Mouse (Mus musculus): Measurements from ENCODE around the gene Coro7. TPM values are rescaled to one million over a fixed set of nuclear protein-coding genes. Genes with fewer than 3 reads are reported as not detected.

Gene Coro7
- polyA plus RNA-seq, 1 experiment from 2014 or later = 27.2 TPM

GRCm38 (mm10) chr16:4616829-4617228 is 62.7 kb downstream of the Coro7 start:
- no peak for ATAC-seq (ENCODE audit: low FRiP score)
- no peaks in the 10 kb centered on the region for H3K4me1 ChIP-seq (replicated peaks; ENCODE audit: control insufficient read depth, insufficient read depth, low read length)
- no peak overlapping the region for H3K9ac ChIP-seq
- H3K4me3 ChIP-seq (replicated peaks; ENCODE audit: low read length) = no peak overlapping the region
- WGBS = 83% methylated on average over 4 of the region's 4 CpGs
- DNase-seq (ENCODE audit: low spot score) = no peak
- H3K9me3 ChIP-seq (ENCODE audit: control insufficient read depth, low read length) = no peaks in the 10 kb centered on the region
- no peaks in the 10 kb centered on the region for H3K27me3 ChIP-seq (ENCODE audit: control insufficient read depth, insufficient read depth, low read length)
- no peak overlapping the region for H3K4me2 ChIP-seq (replicated peaks)
- peaks cover 65% of the 10 kb centered on the region for H3K36me3 ChIP-seq (replicated peaks; ENCODE audit: control insufficient read depth, insufficient read depth)
- H3K27ac ChIP-seq = no peak overlapping the region

- ATAC-seq (ENCODE audit: low FRiP score) (no peak), DNase-seq (ENCODE audit: low spot score) (no peak)
- H3K4me1 ChIP-seq (replicated peaks; ENCODE audit: control insufficient read depth, insufficient read depth, low read length) = no peaks in the 10 kb centered on the region
- H3K9ac ChIP-seq = no peak overlapping the region
- no peak overlapping the region for H3K4me2 ChIP-seq (replicated peaks)
- H3K27ac ChIP-seq = no peak overlapping the region
- 95% methylated on average over 1 of the region's 1 CpGs for WGBS
- H3K27me3 ChIP-seq (ENCODE audit: control insufficient read depth, insufficient read depth, low read length) = no peaks in the 10 kb centered on the region
- peaks cover 81% of the 10 kb centered on the region for H3K36me3 ChIP-seq (replicated peaks; ENCODE audit: control insufficient read depth, insufficient read depth)
- H3K9me3 ChIP-seq (ENCODE audit: control insufficient read depth, low read length) = no peaks in the 10 kb centered on the region
- no peak overlapping the region for H3K4me3 ChIP-seq (replicated peaks; ENCODE audit: low read length)
Observed at GRCm38 (mm10) chr16:4615297-4615696, 64.3 kb downstream of the Coro7 start.

DNA sequence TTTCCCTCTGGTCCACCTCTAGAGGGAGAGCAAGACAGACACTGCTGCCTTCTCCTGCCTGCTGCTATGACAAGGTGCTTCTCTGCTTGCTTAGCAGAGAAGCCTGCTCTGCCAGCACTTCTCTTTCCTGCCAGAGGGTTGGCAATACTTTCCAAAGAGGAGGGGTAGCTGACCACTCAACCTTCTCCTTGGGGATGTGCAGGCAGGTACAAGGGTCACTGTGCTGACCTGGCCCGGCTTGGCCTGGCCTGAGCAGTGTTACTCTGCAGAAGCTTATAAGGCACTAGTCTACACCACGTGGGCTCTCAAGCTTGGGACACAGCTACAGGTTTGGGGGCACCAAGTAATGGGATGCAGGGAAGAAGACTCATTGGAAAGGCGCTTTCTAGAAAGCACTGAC is 64.9 kb downstream of the Coro7 start:
- Histone ChIP-seq H3K9me3 (ENCODE audit: control insufficient read depth, low read length) (no peaks in the 10 kb centered on the region), H3K4me3 (replicated peaks; ENCODE audit: low read length) (no peak overlapping the region), H3K27me3 (ENCODE audit: control insufficient read depth, insufficient read depth, low read length) (no peaks in the 10 kb centered on the region), H3K36me3 (replicated peaks; ENCODE audit: control insufficient read depth, insufficient read depth) (peaks cover 87% of the 10 kb centered on the region), H3K4me2 (replicated peaks) (no peak overlapping the region), H3K27ac (no peak overlapping the region), H3K9ac (no peak overlapping the region), H3K4me1 (replicated peaks; ENCODE audit: control insufficient read depth, insufficient read depth, low read length) (no peaks in the 10 kb centered on the region)
- 94% methylated on average over 3 of the region's 3 CpGs for WGBS
- ATAC-seq (ENCODE audit: low FRiP score) (no peak), DNase-seq (ENCODE audit: low spot score) (no peak)

DNA sequence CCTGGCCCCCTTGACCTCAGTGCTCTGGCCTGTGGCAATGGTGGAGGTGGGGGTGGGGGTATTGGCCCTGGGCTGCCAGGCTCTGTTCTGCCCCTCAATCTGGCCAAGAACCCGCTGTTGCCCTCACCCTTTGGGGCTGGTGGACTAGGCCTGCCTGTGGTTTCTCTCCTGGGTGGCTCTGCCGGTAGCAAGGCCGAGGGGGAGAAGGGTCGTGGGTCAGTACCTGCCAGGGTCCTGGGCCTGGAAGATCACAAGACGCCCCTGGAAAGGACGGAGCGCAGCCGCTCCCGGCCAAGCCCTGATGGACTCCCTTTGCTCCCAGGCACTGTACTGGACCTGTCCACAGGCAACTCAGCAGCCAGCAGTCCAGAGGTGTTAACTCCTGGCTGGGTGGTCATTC is 65.8 kb downstream of the Coro7 start:
- H3K4me1 ChIP-seq (replicated peaks; ENCODE audit: control insufficient read depth, insufficient read depth, low read length) = no peaks in the 10 kb centered on the region

DNA sequence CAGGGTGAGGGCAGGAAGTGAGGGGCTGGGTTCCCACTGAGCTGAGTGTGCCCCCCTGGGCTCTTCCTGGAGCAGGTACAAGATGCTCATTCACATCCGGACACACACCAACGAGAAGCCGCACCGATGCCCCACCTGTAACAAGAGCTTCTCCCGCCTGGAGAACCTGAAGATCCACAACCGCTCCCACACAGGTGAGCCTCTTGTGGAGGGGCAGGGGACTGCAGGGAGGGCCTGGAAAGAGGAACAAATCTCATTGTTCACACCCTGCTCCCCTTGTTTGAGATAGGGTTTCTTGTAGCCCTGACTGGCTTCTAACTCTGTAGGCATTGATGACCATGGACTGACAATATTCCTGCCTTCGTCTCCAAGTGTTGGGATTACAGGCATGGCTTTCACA is 67.9 kb downstream of the Coro7 start:
- no peaks in the 10 kb centered on the region for H3K27me3 ChIP-seq (ENCODE audit: control insufficient read depth, insufficient read depth, low read length)
- H3K4me3 ChIP-seq (replicated peaks; ENCODE audit: low read length) = no peak overlapping the region
- peaks cover 11% of the 10 kb centered on the region; the same call in 1 of the 2 replicates for H3K4me1 ChIP-seq (replicated peaks; ENCODE audit: control insufficient read depth, insufficient read depth, low read length)
- H3K36me3 ChIP-seq (replicated peaks; ENCODE audit: control insufficient read depth, insufficient read depth) = peaks cover 78% of the 10 kb centered on the region
- H3K4me2 ChIP-seq (replicated peaks) = no peak overlapping the region
- no peaks in the 10 kb centered on the region for H3K9me3 ChIP-seq (ENCODE audit: control insufficient read depth, low read length)
- H3K27ac ChIP-seq = no peak overlapping the region
- ATAC-seq (ENCODE audit: low FRiP score) (no peak), DNase-seq (ENCODE audit: low spot score) (no peak)
- WGBS = 96% methylated on average over 7 of the region's 7 CpGs
- no peak overlapping the region for H3K9ac ChIP-seq

More for the DNA sequence above, 65.8 kb downstream of the Coro7 start:
- H3K9ac ChIP-seq = no peak overlapping the region
- no peak overlapping the region for H3K27ac ChIP-seq
- WGBS = 97% methylated on average over 9 of the region's 9 CpGs
- no peak overlapping the region for H3K4me2 ChIP-seq (replicated peaks)
- H3K4me3 ChIP-seq (replicated peaks; ENCODE audit: low read length) = no peak overlapping the region
- H3K27me3 ChIP-seq (ENCODE audit: control insufficient read depth, insufficient read depth, low read length) = no peaks in the 10 kb centered on the region
- ATAC-seq (ENCODE audit: low FRiP score) (no peak), DNase-seq (ENCODE audit: low spot score) (no peak)
- no peaks in the 10 kb centered on the region for H3K9me3 ChIP-seq (ENCODE audit: control insufficient read depth, low read length)
- peaks cover 88% of the 10 kb centered on the region for H3K36me3 ChIP-seq (replicated peaks; ENCODE audit: control insufficient read depth, insufficient read depth)

GRCm38 (mm10) chr16:4611193-4611592 is 68.4 kb downstream of the Coro7 start:
- Histone ChIP-seq H3K27me3 (ENCODE audit: control insufficient read depth, insufficient read depth, low read length) (no peaks in the 10 kb centered on the region), H3K4me3 (replicated peaks; ENCODE audit: low read length) (no peak overlapping the region), H3K27ac (no peak overlapping the region), H3K4me1 (replicated peaks; ENCODE audit: control insufficient read depth, insufficient read depth, low read length) (peaks cover 15% of the 10 kb centered on the region; the same call in 1 of the 2 replicates), H3K9ac (no peak overlapping the region), H3K4me2 (replicated peaks) (no peak overlapping the region), H3K36me3 (replicated peaks; ENCODE audit: control insufficient read depth, insufficient read depth) (peaks cover 73% of the 10 kb centered on the region), H3K9me3 (ENCODE audit: control insufficient read depth, low read length) (no peaks in the 10 kb centered on the region)
- no peak for DNase-seq (ENCODE audit: low spot score)
- WGBS = 92% methylated on average over 5 of the region's 5 CpGs
- ATAC-seq (ENCODE audit: low FRiP score) = no peak

- DNase-seq (ENCODE audit: low spot score) (no peak), ATAC-seq (ENCODE audit: low FRiP score) (no peak)
- 89% methylated on average over 19 of the region's 19 CpGs for WGBS
- H3K4me1 ChIP-seq (replicated peaks; ENCODE audit: control insufficient read depth, insufficient read depth, low read length) = peaks cover 33% of the 10 kb centered on the region
- peaks cover 47% of the 10 kb centered on the region for H3K36me3 ChIP-seq (replicated peaks; ENCODE audit: control insufficient read depth, insufficient read depth)
- no peak overlapping the region for H3K27ac ChIP-seq
- no peak overlapping the region for H3K4me2 ChIP-seq (replicated peaks)
- no peaks in the 10 kb centered on the region for H3K9me3 ChIP-seq (ENCODE audit: control insufficient read depth, low read length)
- H3K27me3 ChIP-seq (ENCODE audit: control insufficient read depth, insufficient read depth, low read length) = no peaks in the 10 kb centered on the region
- no peak overlapping the region for H3K9ac ChIP-seq
- no peak overlapping the region for H3K4me3 ChIP-seq (replicated peaks; ENCODE audit: low read length)
Observed at GRCm38 (mm10) chr16:4608532-4609059, 71.0 kb downstream of the Coro7 start.

GRCm38 (mm10) chr16:4607818-4608531 is 71.6 kb downstream of the Coro7 start:
- Histone ChIP-seq H3K4me3 (replicated peaks; ENCODE audit: low read length) (no peak overlapping the region), H3K27me3 (ENCODE audit: control insufficient read depth, insufficient read depth, low read length) (no peaks in the 10 kb centered on the region), H3K36me3 (replicated peaks; ENCODE audit: control insufficient read depth, insufficient read depth) (peaks cover 42% of the 10 kb centered on the region), H3K4me2 (replicated peaks) (no peak overlapping the region), H3K4me1 (replicated peaks; ENCODE audit: control insufficient read depth, insufficient read depth, low read length) (peaks cover 39% of the 10 kb centered on the region), H3K9ac (no peak overlapping the region), H3K9me3 (ENCODE audit: control insufficient read depth, low read length) (no peaks in the 10 kb centered on the region), H3K27ac (no peak overlapping the region)
- DNase-seq (ENCODE audit: low spot score) = peak; percentile 88
- ATAC-seq (ENCODE audit: low FRiP score) = peak; percentile 35; the same call in 1 of the 2 replicates
- WGBS = 60% methylated on average over 9 of the region's 9 CpGs

DNA sequence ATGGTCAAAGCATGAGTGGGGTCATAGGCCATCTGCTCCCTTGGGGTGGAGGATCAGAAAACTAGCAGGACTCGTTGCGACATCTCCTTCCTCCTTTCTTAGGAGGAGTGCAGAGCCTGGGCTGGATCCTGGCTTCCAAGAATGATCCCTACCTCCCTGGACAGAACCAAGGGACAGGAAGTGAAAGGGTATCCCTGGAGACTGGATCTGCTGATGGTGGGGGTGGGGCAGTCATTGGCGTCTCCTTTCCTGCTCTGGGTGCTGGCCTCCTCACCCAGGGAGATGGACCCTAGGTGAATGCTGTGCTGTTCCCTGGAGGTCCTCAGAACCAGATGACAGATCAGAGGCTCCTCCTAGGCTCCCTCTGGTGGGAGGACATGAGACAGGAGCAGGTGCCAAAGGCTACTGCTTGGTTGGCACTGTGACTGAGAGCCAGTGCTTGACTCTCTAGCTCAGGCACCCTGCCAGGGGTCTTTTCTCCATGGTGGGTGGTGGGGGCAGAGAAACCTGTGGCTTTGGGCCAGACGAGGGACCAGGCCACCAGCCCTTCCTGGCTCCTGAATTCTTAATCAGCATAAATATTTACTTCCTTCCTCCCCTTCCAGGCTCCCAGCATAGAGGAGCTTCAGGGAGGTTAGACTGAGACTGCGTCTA is 73.0 kb downstream of the Coro7 start:
- Histone ChIP-seq H3K4me1 (replicated peaks; ENCODE audit: control insufficient read depth, insufficient read depth, low read length) (peaks cover 50% of the 10 kb centered on the region), H3K27me3 (ENCODE audit: control insufficient read depth, insufficient read depth, low read length) (no peaks in the 10 kb centered on the region), H3K27ac (peak overlapping the region; percentile 51), H3K9ac (no peak overlapping the region), H3K36me3 (replicated peaks; ENCODE audit: control insufficient read depth, insufficient read depth) (peaks cover 27% of the 10 kb centered on the region), H3K4me3 (replicated peaks; ENCODE audit: low read length) (no peak overlapping the region), H3K4me2 (replicated peaks) (no peak overlapping the region), H3K9me3 (ENCODE audit: control insufficient read depth, low read length) (no peaks in the 10 kb centered on the region)
- DNase-seq (ENCODE audit: low spot score) (no peak), ATAC-seq (ENCODE audit: low FRiP score) (peak; percentile 25; the same call in 1 of the 2 replicates)
- 33% methylated on average over 5 of the region's 5 CpGs for WGBS
